Comparison of ENCODE assay signal across 9 mouse cellular contexts in genomic region chr14:121996786-121997185, GRCm38 (mm10). TPM values are rescaled to one million over a fixed set of nuclear protein-coding genes. Genes with fewer than 3 reads are reported as not detected.
DNase-seq lines count a peak whose midpoint lies in the region; ATAC-seq and TF ChIP-seq lines count a peak whose summit lies in the region.
"Had no signal": no experiment of that assay in that cellular context is flagged by ENCODE, and none has a peak within 500 bp of the region (broad histone marks: within the 10 kb centered on the region; RNA-seq: fewer than 3 reads in every experiment).

No protein-coding gene starts in this region.

- peak overlapping the region; percentile 33; the same call in 1 of the 2 replicates for H3K27ac ChIP-seq in bone marrow, adult 2 months (ENCODE audit: control insufficient read depth, insufficient read depth, low read depth, low read length, poor library complexity)
- peak overlapping the region; percentile 62 for H3K27ac ChIP-seq in macrophage
- H3K27ac ChIP-seq in limb, embryonic 10.5 days: no peak overlapping the region
- no peak overlapping the region for H3K27ac ChIP-seq in hindbrain, embryonic 13.5 days
- H3K27ac ChIP-seq: embryonic facial prominence, embryonic 15.5 days had no signal

- H3K4me3 ChIP-seq in bone marrow, adult 2 months (replicated peaks; ENCODE audit: control insufficient read depth, low read depth, low read length): no peak overlapping the region
- no peak overlapping the region for H3K4me3 ChIP-seq in macrophage (ENCODE audit: inconsistent target)
- no peak overlapping the region for H3K4me3 ChIP-seq in limb, embryonic 10.5 days
- H3K4me3 ChIP-seq in hindbrain, embryonic 13.5 days: no peak overlapping the region
- H3K4me3 ChIP-seq: embryonic facial prominence, embryonic 15.5 days had no signal

- no peaks in the 10 kb centered on the region for H3K36me3 ChIP-seq in macrophage (ENCODE audit: inconsistent target)
- peaks cover 53% of the 10 kb centered on the region for H3K36me3 ChIP-seq in limb, embryonic 10.5 days
- peaks cover 44% of the 10 kb centered on the region for H3K36me3 ChIP-seq in hindbrain, embryonic 13.5 days

- H3K9ac ChIP-seq in hindbrain, embryonic 13.5 days: no peak overlapping the region
- H3K9ac ChIP-seq: embryonic facial prominence, embryonic 15.5 days had no signal

- H3K27me3 ChIP-seq in limb, embryonic 10.5 days (ENCODE audit: low read depth, poor library complexity, severe bottlenecking): no peaks in the 10 kb centered on the region
- no peaks in the 10 kb centered on the region for H3K27me3 ChIP-seq in hindbrain, embryonic 13.5 days
- H3K27me3 ChIP-seq: embryonic facial prominence, embryonic 15.5 days had no signal

- DNase-seq in left cerebral cortex, postnatal 10 days (ENCODE audit: extremely low spot score in 1 of 2, low spot score in 2 of 2): peak; percentile 23 to 72
- DNase-seq in left cerebral cortex, adult 18-20 months (ENCODE audit: low spot score in 2 of 2): no peak
- peak; percentile 37 for DNase-seq in heart, postnatal 25 days (ENCODE audit: low spot score)
- DNase-seq in limb, embryonic 10.5 days (ENCODE audit: low spot score): no peak
- no peak for DNase-seq in ovary, postnatal 14 days (ENCODE audit: low spot score)

- intact Hi-C loops in left cerebral cortex, postnatal 10 days (cut with DNase I): no loop called here
- intact Hi-C loops in heart, postnatal 25 days (cut with DNase I): no loop called here

- no peaks in the 10 kb centered on the region; the same call in 1 of the 2 replicates for H3K79me2 ChIP-seq in macrophage (ENCODE audit: inconsistent target)

- no peak for TF ChIP-seq CTCF in bone marrow, adult 2 months (IDR thresholded peaks at IDR 0.05; ENCODE audit: control insufficient read depth, insufficient read depth, low read length)

- H3K4me2 ChIP-seq in hindbrain, embryonic 13.5 days: no peak overlapping the region
- H3K4me2 ChIP-seq: embryonic facial prominence, embryonic 15.5 days had no signal

- ATAC-seq in hindbrain, embryonic 13.5 days (ENCODE audit: low FRiP score): no peak

- no peak for TF ChIP-seq POLR2A in bone marrow, adult 2 months (IDR thresholded peaks at IDR 0.05; ENCODE audit: borderline replicate concordance, control insufficient read depth, low read depth, low read length)

- H3K9me3 ChIP-seq in limb, embryonic 10.5 days (replicated peaks): no peaks in the 10 kb centered on the region
- H3K9me3 ChIP-seq in hindbrain, embryonic 13.5 days: no peaks in the 10 kb centered on the region
- H3K9me3 ChIP-seq: embryonic facial prominence, embryonic 15.5 days had no signal

- WGBS in bone marrow, adult 2 months: 61% methylated on average over 8 of the region's 8 CpGs
- 59% methylated on average over 8 of the region's 8 CpGs for WGBS in macrophage (ENCODE audit: missing documents)
- 97% methylated on average over 8 of the region's 8 CpGs for WGBS in limb, embryonic 10.5 days
- WGBS in hindbrain, embryonic 13.5 days: 95% methylated on average over 8 of the region's 8 CpGs

- peaks cover 14% of the 10 kb centered on the region for H3K4me1 ChIP-seq in bone marrow, adult 2 months (ENCODE audit: control insufficient read depth, insufficient read depth, low read length)
- H3K4me1 ChIP-seq in limb, embryonic 10.5 days: no peaks in the 10 kb centered on the region
- no peaks in the 10 kb centered on the region for H3K4me1 ChIP-seq in hindbrain, embryonic 13.5 days (replicated peaks)
- H3K4me1 ChIP-seq: embryonic facial prominence, embryonic 15.5 days had no signal

RNA-seq across cellular contexts. Expression of gene Gpr183, which starts 31.8 kb away (rescaled TPM):
- total RNA-seq in left cerebral cortex, postnatal 10 days (2021): 1 to 10 TPM; 1.0 to 1.1 TPM
- 1 to 10 TPM in 1 of 2 experiments, under 1 TPM in 1; 0.68 to 1.0 TPM for total RNA-seq in left cerebral cortex, adult 18-20 months (2021)
- polyA plus RNA-seq in bone marrow, adult 2 months (2011; ENCODE audit: insufficient read depth, insufficient read length, low replicate concordance, missing spikeins): 0.83 and 1.5 TPM in 2 replicates
- 1 to 10 TPM; 1.4 to 1.6 TPM for total RNA-seq in heart, postnatal 25 days (2021)
- total RNA-seq in macrophage (2018; cell fraction: chromatin; rRNA removed): 1 to 10 TPM in 13 of 26 experiments, under 1 TPM in 10, not detected in 3; 0.39 to 6.8 (median 1.9) TPM
- 10 to 100 TPM in 1 of 26 experiments, 1 to 10 TPM in 19, under 1 TPM in 6; 0.40 to 10.8 (median 3.0) TPM for total RNA-seq in macrophage (2018; cell fraction: cytosol; rRNA removed)
- total RNA-seq in macrophage (2018; cell fraction: nucleus; rRNA removed): 10 to 100 TPM in 1 of 26 experiments, 1 to 10 TPM in 19, under 1 TPM in 6; 0.17 to 27.4 (median 2.0) TPM
- polyA plus RNA-seq in macrophage (2018): 2.6 to 26.1 TPM (median 8.0 TPM) in 3 replicates
- 2.4 and 2.7 TPM in 2 replicates for polyA plus RNA-seq in limb, embryonic 10.5 days (2016; fragmentation: Nextera tagmentation; extraction: Ambion mirVana)
- 1.0 and 1.2 TPM in 2 replicates for polyA plus RNA-seq in hindbrain, embryonic 13.5 days (2015; fragmentation: Nextera tagmentation; extraction: Ambion mirVana)

RNA-seq across cellular contexts. Expression of gene Timm8a2, which starts 37.7 kb away (rescaled TPM):
- total RNA-seq in left cerebral cortex, postnatal 10 days (2021): under 1 TPM in 1 of 2 experiments, not detected in 1; 0.39 TPM
- total RNA-seq in left cerebral cortex, adult 18-20 months (2021): not detected
- not detected in 2 replicates for polyA plus RNA-seq in bone marrow, adult 2 months (2011; ENCODE audit: insufficient read depth, insufficient read length, low replicate concordance, missing spikeins)
- not detected for total RNA-seq in heart, postnatal 25 days (2021)
- 1 to 10 TPM in 2 of 26 experiments, under 1 TPM in 1, not detected in 23; 0.75 to 1.3 (median 1.1) TPM for total RNA-seq in macrophage (2018; cell fraction: chromatin; rRNA removed)
- total RNA-seq in macrophage (2018; cell fraction: cytosol; rRNA removed): not detected
- total RNA-seq in macrophage (2018; cell fraction: nucleus; rRNA removed): 1 to 10 TPM in 3 of 26 experiments, under 1 TPM in 5, not detected in 18; 0.61 to 2.4 (median 0.92) TPM
- not detected in 3 replicates for polyA plus RNA-seq in macrophage (2018)
- polyA plus RNA-seq in limb, embryonic 10.5 days (2016; fragmentation: Nextera tagmentation; extraction: Ambion mirVana): not detected in 2 replicates
- not detected in 2 replicates for polyA plus RNA-seq in hindbrain, embryonic 13.5 days (2015; fragmentation: Nextera tagmentation; extraction: Ambion mirVana)
- polyA plus RNA-seq: embryonic facial prominence, embryonic 15.5 days had no signal

Comparison
In these comparisons a context has a peak if more than half of its experiments do, and no peak if none do; other contexts are left out.
1. DNase-seq: peak in left cerebral cortex, postnatal 10 days (2 of 2) and heart, postnatal 25 days (single experiment); none in left cerebral cortex, adult 18-20 months (0 of 2), limb, embryonic 10.5 days (single experiment) and ovary, postnatal 14 days (single experiment).
2. H3K27ac ChIP-seq: peak in bone marrow, adult 2 months (single experiment) and macrophage (single experiment); none in limb, embryonic 10.5 days (single experiment) and hindbrain, embryonic 13.5 days (single experiment).